Mouse (Mus musculus) olfactory bulb, adult 2 months (tissue): ENCODE data around the gene Prrx1.

Source experiments
- CTCF ChIP-seq: fragments of 200-500 bp; IDR thresholded peaks from 2 replicates; pipeline ENCODE4 v1.5.1; 2012; ENCODE audit warnings: low read depth, mild to moderate bottlenecking, low read length, moderate library complexity; ENCODE audit not compliant: insufficient read depth
- POLR2A ChIP-seq: fragments of 200-500 bp; IDR thresholded peaks from 2 replicates; pipeline ENCODE4 v1.6.1; 2012; ENCODE audit warnings: mild to moderate bottlenecking, low read depth, low read length, moderate library complexity; ENCODE audit not compliant: insufficient read depth

GRCm38 (mm10) chr1:163198059-163198458 is 115.5 kb downstream of the Prrx1 start:
- TF ChIP-seq POLR2A (no peak), CTCF (no peak)
